Mouse (Mus musculus): ENCODE measurements around the gene Rpp14. TPM values are rescaled to one million over a fixed set of nuclear protein-coding genes. Genes with fewer than 3 reads are reported as not detected.

Gene Rpp14
- polyA plus RNA-seq, 1 experiment = 3.7 TPM

GRCm38 (mm10) chr14:8046839-8047238, 33.3 kb upstream of the Rpp14 start:
- TF ChIP-seq GATA1 (IDR thresholded peaks at IDR 0.05; ENCODE audit: low read length) = no peak

- TF ChIP-seq GATA1 (IDR thresholded peaks at IDR 0.05; ENCODE audit: low read length) = no peak
Observed at GRCm38 (mm10) chr14:8049334-8049733, 30.8 kb upstream of the Rpp14 start.

GRCm38 (mm10) chr14:8051869-8052268, 28.3 kb upstream of the Rpp14 start:
- no peak for TF ChIP-seq GATA1 (IDR thresholded peaks at IDR 0.05; ENCODE audit: low read length)

GRCm38 (mm10) chr14:8052661-8053060, 27.5 kb upstream of the Rpp14 start:
- no peak for TF ChIP-seq GATA1 (IDR thresholded peaks at IDR 0.05; ENCODE audit: low read length)

GRCm38 (mm10) chr14:8054310-8055102, 25.7 kb upstream of the Rpp14 start:
- TF ChIP-seq GATA1 (IDR thresholded peaks at IDR 0.05; ENCODE audit: low read length) = no peak

DNA sequence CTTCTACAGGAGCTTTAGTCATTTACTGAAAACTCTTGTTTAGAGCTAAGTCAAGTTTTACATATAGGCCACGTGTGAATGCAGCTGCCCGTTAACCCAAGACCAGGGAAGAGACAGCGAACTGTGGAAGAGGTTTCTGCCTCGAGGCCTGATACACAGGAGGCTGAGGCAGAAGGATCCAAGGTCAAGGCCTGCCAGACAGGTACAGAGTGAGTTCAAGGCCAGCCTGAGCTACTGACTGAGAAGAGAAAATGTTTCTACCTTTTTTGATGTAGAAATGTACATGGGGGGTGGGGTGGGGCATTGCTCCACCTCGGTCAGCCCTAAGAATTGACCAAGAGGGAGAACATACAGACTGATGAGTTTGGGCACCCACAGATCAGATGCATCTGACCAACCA, 24.1 kb upstream of the Rpp14 start:
- no peak for TF ChIP-seq GATA1 (IDR thresholded peaks at IDR 0.05; ENCODE audit: low read length)

DNA sequence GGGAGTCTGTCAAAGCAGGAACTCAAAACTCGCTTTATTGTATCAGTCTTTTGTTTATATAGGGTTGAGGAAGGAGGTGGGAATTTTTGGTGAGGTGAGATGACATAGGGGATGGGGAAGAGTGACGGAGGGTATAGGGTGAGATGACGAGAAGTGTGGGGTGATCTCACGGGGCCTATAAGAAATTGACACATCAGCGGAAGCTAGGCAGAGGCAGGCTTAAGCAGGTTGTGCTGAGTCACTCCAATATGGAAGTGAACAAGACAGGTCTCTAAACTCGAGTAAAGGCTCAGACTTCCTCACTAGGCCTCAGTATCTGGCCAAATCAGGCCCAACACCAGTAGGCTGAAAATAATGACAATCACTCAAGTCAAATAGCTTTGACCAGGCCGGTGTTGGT, 20.2 kb upstream of the Rpp14 start:
- no peak for TF ChIP-seq GATA1 (IDR thresholded peaks at IDR 0.05; ENCODE audit: low read length)

DNA sequence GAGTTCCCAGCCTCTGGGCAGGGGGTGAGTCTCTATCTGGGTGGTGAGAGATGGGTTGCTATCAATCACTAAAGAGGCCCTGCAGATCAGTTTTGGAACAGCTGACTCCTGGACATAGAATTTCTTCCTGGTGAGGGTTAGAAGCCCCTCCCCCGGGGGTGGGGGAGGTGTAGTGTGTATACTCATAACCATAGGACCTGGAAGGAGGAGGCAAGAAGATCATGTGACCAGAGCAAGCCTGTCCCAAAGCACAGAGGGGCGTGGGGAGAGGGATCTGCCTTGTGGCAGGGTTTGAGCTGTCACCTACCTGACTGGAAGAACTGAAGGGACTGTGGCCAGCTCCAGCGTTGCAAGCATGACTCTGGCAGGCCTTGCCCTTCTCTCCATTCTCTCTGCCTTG, 18.1 kb upstream of the Rpp14 start:
- TF ChIP-seq GATA1 (IDR thresholded peaks at IDR 0.05; ENCODE audit: low read length) = no peak

GRCm38 (mm10) chr14:8062537-8063301, 17.4 kb upstream of the Rpp14 start:
- no peak for TF ChIP-seq GATA1 (IDR thresholded peaks at IDR 0.05; ENCODE audit: low read length)

DNA sequence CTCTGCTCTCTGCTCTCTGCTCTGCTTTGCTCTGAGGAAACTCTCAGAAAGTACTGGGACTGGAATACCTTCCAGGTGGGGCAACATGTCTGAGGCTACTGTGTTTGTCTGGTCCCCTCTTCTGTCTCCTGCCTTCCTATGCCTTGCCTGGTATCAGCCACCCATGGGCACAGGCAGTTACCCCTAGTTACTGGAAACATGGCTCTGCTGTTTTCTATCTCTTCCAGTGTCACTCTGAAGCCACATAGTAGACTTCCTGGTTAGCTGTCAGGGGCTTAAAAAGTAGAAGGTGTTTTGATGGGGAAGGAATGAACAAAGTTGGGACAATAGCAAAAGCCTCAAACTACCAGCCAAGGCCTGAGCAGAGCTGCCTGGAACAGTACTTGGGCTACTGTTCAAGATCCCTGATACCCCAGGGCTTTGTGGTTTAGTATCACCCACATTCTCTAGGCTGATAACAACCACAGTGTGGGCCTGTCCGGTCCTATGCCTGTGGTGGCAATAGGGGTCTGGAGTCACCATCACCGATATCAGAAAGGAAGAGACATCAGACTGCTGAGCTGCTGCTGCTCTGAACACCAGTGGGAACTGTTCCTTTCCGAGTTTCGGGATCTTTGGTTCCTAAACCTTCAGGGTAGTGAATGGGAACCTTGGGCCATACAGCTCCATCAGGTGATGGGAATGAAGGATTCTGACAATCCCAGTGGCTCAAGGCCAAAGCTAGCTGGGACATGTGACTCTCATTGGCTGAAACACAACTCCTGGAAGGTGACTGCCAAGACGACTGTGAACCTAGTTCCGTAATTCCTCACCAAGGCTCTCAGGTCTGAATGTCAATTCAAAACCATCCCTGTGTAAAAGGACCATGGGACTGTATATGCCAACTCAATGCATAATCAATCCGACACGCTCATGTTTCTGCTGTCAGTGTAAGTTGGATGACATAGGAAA, 16.1 kb upstream of the Rpp14 start:
- TF ChIP-seq GATA1 (IDR thresholded peaks at IDR 0.05; ENCODE audit: low read length) = peak; percentile 65

DNA sequence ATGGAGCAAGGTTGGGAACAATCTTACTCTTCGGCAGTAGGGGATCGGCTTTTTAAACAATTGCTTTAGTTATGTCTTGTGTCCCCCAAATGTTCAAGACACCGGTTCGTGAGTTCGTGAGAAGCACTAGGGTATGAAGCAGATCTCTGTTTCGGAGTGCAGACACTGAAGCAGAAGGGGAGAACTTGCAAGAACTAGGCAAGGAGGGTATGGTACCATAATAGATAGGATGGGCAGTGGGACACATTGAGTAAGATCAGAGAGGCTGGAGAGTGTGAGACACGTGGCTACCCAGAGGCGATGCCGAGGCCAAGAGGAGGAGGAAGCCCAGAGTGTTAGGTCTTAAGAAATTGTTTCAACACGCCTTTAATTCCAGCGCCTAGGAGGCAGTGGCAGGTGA, 551 bp downstream of the Rpp14 start:
- TF ChIP-seq GATA1 (IDR thresholded peaks at IDR 0.05; ENCODE audit: low read length) = no peak

DNA sequence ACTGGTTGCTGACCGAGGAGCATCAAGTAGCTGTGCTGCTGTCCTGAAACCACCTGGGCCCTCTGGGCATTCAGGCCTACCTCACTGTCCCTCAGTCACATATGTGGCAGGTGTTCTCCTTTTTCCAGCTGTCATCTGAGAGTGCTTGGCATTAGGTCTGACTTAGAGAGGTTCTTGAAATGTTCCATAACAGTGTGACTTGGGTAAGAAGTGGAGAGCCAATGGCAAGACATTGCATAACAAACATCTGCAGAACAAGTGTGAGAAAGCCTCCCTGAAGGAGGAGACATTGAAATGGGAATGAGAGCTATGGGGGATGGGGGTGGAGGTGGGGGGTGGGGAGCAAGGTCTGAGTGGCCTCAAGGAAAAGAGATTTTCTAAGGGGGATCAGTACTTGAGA, 2.8 kb downstream of the Rpp14 start:
- no peak for TF ChIP-seq GATA1 (IDR thresholded peaks at IDR 0.05; ENCODE audit: low read length)

DNA sequence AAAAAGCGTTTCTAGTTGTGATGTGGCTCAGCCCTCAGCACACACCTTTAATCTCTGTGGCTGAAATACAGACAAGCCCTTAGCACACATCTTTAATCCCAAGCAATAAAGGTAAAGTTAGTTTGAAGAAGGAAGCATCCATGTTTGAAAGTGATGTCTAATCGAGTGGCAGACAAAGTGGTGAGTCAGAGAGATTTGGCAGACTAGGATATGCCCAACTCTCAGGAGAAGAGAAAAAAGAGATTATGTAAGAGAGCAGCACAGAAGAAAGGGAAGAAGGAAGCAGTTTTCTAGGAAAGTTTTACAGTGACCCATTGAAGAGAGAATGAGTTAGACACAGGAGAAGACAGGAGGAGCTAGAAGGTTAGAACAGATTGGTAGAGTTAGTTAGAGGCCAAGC, 8.8 kb downstream of the Rpp14 start:
- TF ChIP-seq GATA1 (IDR thresholded peaks at IDR 0.05; ENCODE audit: low read length) = no peak

DNA sequence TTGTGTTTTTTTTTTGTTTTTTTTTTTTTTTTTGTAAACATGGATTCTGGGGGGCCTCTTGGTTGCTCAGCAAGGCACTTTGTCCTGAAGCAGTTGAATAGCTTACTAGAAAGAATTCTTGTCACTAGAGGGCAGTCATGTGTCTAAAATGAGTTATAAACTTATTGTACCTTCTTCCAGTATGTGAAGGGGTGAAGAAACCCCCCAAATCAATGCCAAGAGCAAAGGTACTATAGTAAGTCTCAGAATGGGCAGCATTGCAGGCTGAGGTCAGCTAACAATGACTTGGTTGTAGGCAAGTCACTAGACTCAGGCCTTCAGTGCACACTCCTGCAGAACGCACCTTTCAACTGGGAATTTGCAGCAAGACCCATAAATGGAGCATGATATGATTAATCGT, 12.4 kb downstream of the Rpp14 start:
- no peak for TF ChIP-seq GATA1 (IDR thresholded peaks at IDR 0.05; ENCODE audit: low read length)

GRCm38 (mm10) chr14:8093427-8093826, 13.3 kb downstream of the Rpp14 start:
- no peak for TF ChIP-seq GATA1 (IDR thresholded peaks at IDR 0.05; ENCODE audit: low read length)
